ENCODE assay signal across 14 mouse cellular contexts in the genomic region with DNA sequence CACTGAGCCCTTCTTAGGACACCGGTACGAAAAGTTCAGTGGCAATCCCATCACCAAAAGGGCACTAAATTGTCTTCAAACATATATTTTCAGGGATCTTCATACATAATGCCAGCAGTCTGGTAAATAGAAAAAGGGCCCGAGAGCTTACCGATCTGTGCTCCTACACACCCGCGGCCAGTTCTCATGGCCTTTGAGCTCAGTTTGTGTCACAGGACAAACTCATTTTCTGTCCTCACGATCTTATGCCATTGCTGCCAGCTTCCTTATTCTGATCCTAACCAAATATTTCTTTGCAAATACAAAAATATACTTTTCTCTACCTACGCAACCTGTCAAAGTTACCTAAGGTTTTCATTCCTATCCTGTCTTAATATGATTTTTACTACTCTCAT. TPM values are rescaled to one million over a fixed set of nuclear protein-coding genes. Genes with fewer than 3 reads are reported as not detected.
A peak's percentile ranks its signal among the peaks of the same experiment; 100 is the strongest.
DNase-seq lines count a peak whose midpoint lies in the region; ATAC-seq and TF ChIP-seq lines count a peak whose summit lies in the region.
"Had no signal": no experiment of that assay in that cellular context is flagged by ENCODE, and none has a peak within 500 bp of the region (broad histone marks: within the 10 kb centered on the region; RNA-seq: fewer than 3 reads in every experiment).

No protein-coding gene starts in this region.

- TF ChIP-seq POLR2A in kidney, adult 2 months (IDR thresholded peaks at IDR 0.05; ENCODE audit: low read depth, low read length), result no peak
- TF ChIP-seq POLR2A in liver, adult 2 months (IDR thresholded peaks at IDR 0.05; ENCODE audit: extremely low read depth, insufficient read depth, low read length), result no peak

- no peak overlapping the region for H3K4me2 ChIP-seq in kidney, embryonic 14.5 days (replicated peaks; ENCODE audit: low read depth, low read length)
- H3K4me2 ChIP-seq in liver, embryonic 12.5 days, result no peak overlapping the region
- H3K4me2 ChIP-seq in lung, postnatal 0 days (replicated peaks; ENCODE audit: low read depth, low read length), result peak overlapping the region; percentile 44; the same call in 1 of the 2 replicates

- no peaks in the 10 kb centered on the region for H3K36me3 ChIP-seq in kidney, adult 2 months (ENCODE audit: control insufficient read depth, insufficient read depth, low read length)
- no peaks in the 10 kb centered on the region for H3K36me3 ChIP-seq in kidney, embryonic 14.5 days (ENCODE audit: control insufficient read depth, insufficient read depth, low read length)
- H3K36me3 ChIP-seq in liver, adult 2 months (ENCODE audit: control insufficient read depth, insufficient read depth, low read length), result no peaks in the 10 kb centered on the region
- no peaks in the 10 kb centered on the region for H3K36me3 ChIP-seq in liver, embryonic 12.5 days
- H3K36me3 ChIP-seq in lung, postnatal 0 days (ENCODE audit: insufficient read depth, low read length), result no peaks in the 10 kb centered on the region
- H3K36me3 ChIP-seq: embryonic facial prominence, embryonic 12.5 days; forebrain, embryonic 10.5 days; forebrain, embryonic 15.5 days; hindbrain, embryonic 15.5 days; limb, embryonic 13.5 days; midbrain, embryonic 12.5 days had no signal

- 51% methylated on average over 8 of the region's 8 CpGs for WGBS in kidney, adult 2 months
- WGBS in kidney, embryonic 14.5 days, result 76% methylated on average over 8 of the region's 8 CpGs
- WGBS in liver, adult 2 months, result 23% methylated on average over 8 of the region's 8 CpGs
- 74% methylated on average over 8 of the region's 8 CpGs for WGBS in liver, embryonic 12.5 days (ENCODE audit: insufficient replicate concordance)
- WGBS in lung, postnatal 0 days, result 65% methylated on average over 8 of the region's 8 CpGs

- H3K79me2 ChIP-seq in liver, adult 2 months (ENCODE audit: control insufficient read depth, insufficient read depth, low read length), result no peaks in the 10 kb centered on the region

- peaks cover 7% of the 10 kb centered on the region for H3K4me1 ChIP-seq in kidney, adult 2 months (ENCODE audit: control insufficient read depth, insufficient read depth, low read length)
- H3K4me1 ChIP-seq in kidney, embryonic 14.5 days (ENCODE audit: control insufficient read depth, insufficient read depth, low read length), result no peaks in the 10 kb centered on the region; the same call in 1 of the 2 replicates
- peaks cover 3% of the 10 kb centered on the region; the same call in 1 of the 2 replicates for H3K4me1 ChIP-seq in liver, adult 2 months (ENCODE audit: control insufficient read depth, insufficient read depth, low read length)
- H3K4me1 ChIP-seq in liver, embryonic 12.5 days, result peaks cover 8% of the 10 kb centered on the region; the same call in 1 of the 2 replicates
- H3K4me1 ChIP-seq in lung, postnatal 0 days (ENCODE audit: insufficient read depth, low read depth, low read length), result no peaks in the 10 kb centered on the region; the same call in 1 of the 2 replicates

- ATAC-seq in kidney, embryonic 14.5 days (ENCODE audit: low FRiP score, low TSS enrichment), result no peak
- ATAC-seq in liver, embryonic 12.5 days, result no peak
- no peak for ATAC-seq in lung, postnatal 0 days

- peak overlapping the region; percentile 77; the same call in 1 of the 2 replicates for H3K27ac ChIP-seq in kidney, adult 2 months (ENCODE audit: insufficient read depth, low read depth, low read length)
- no peak overlapping the region; the same call in 1 of the 2 replicates for H3K27ac ChIP-seq in kidney, embryonic 14.5 days (ENCODE audit: low read depth, low read length)
- peak overlapping the region; percentile 81 for H3K27ac ChIP-seq in liver, adult 2 months (replicated peaks; ENCODE audit: insufficient read depth, low read depth, low read length)
- no peak overlapping the region for H3K27ac ChIP-seq in liver, embryonic 12.5 days
- H3K27ac ChIP-seq in lung, postnatal 0 days (ENCODE audit: low read length), result 0 out of 2 replicates have a peak overlapping the region, but pooled peaks have one; percentile 26
- H3K27ac ChIP-seq: embryonic facial prominence, embryonic 12.5 days; forebrain, embryonic 15.5 days; hindbrain, embryonic 15.5 days; limb, embryonic 13.5 days; midbrain, embryonic 12.5 days had no signal

- H3K9ac ChIP-seq in kidney, embryonic 14.5 days (ENCODE audit: low read depth, low read length), result no peak overlapping the region
- H3K9ac ChIP-seq in liver, adult 2 months (ENCODE audit: low read depth, low read length), result no peak overlapping the region
- no peak overlapping the region for H3K9ac ChIP-seq in liver, embryonic 12.5 days
- H3K9ac ChIP-seq in lung, postnatal 0 days (replicated peaks; ENCODE audit: low read depth), result no peak overlapping the region
- H3K9ac ChIP-seq: forebrain, embryonic 15.5 days; hindbrain, embryonic 15.5 days; midbrain, embryonic 12.5 days had no signal

- H3K9me3 ChIP-seq in kidney, embryonic 14.5 days (ENCODE audit: control insufficient read depth, low read length), result no peaks in the 10 kb centered on the region
- no peaks in the 10 kb centered on the region for H3K9me3 ChIP-seq in liver, embryonic 12.5 days (replicated peaks)
- no peaks in the 10 kb centered on the region for H3K9me3 ChIP-seq in lung, postnatal 0 days (ENCODE audit: low read length)
- H3K9me3 ChIP-seq: embryonic facial prominence, embryonic 12.5 days; forebrain, embryonic 10.5 days; forebrain, embryonic 15.5 days; hindbrain, embryonic 15.5 days; limb, embryonic 13.5 days; midbrain, embryonic 12.5 days had no signal

- H3K4me3 ChIP-seq in kidney, adult 2 months (ENCODE audit: insufficient read depth, low read depth, low read length), result no peak overlapping the region
- no peak overlapping the region for H3K4me3 ChIP-seq in kidney, embryonic 14.5 days (ENCODE audit: low read length)
- H3K4me3 ChIP-seq in liver, adult 2 months (ENCODE audit: insufficient read depth, low read depth, low read length), result peak overlapping the region; percentile 58
- H3K4me3 ChIP-seq in liver, embryonic 12.5 days, result no peak overlapping the region
- no peak overlapping the region for H3K4me3 ChIP-seq in lung, postnatal 0 days (ENCODE audit: low read depth, low read length)

- peak; percentile 8 for DNase-seq in embryo, embryonic 10.5 days (ENCODE audit: low spot score)
- no peak for DNase-seq in embryo, embryonic 10 days (ENCODE audit: low spot score)
- DNase-seq in kidney, adult 2 months, result no peak
- DNase-seq in liver, adult 2 months (ENCODE audit: extremely low read depth, low read depth, low spot score), result peak; percentile 82
- no peak for DNase-seq in lung, postnatal 0 days (ENCODE audit: low spot score)
- DNase-seq in lung, postnatal 36 days, result no peak

- no peak for TF ChIP-seq CTCF in kidney, adult 2 months (conservative IDR thresholded peaks at IDR 0.05; ENCODE audit: insufficient read depth, insufficient read length, low read depth, low read length)
- no peak for TF ChIP-seq CTCF in liver, adult 2 months (IDR thresholded peaks at IDR 0.05; ENCODE audit: low read depth, low read length)
- no peak for TF ChIP-seq CTCF in lung, postnatal 0 days (IDR thresholded peaks at IDR 0.05)

- no peak for TF ChIP-seq EP300 in lung, postnatal 0 days (IDR thresholded peaks at IDR 0.05)

- H3K27me3 ChIP-seq in kidney, adult 2 months (replicated peaks; ENCODE audit: control insufficient read depth, insufficient read depth, low read length), result no peaks in the 10 kb centered on the region
- peaks cover 3% of the 10 kb centered on the region; the same call in 1 of the 2 replicates for H3K27me3 ChIP-seq in kidney, embryonic 14.5 days (ENCODE audit: control insufficient read depth, insufficient read depth, low read length)
- no peaks in the 10 kb centered on the region for H3K27me3 ChIP-seq in liver, adult 2 months (ENCODE audit: control insufficient read depth, insufficient read depth, low read length)
- H3K27me3 ChIP-seq in liver, embryonic 12.5 days (replicated peaks), result peaks cover 21% of the 10 kb centered on the region
- H3K27me3 ChIP-seq in lung, postnatal 0 days (replicated peaks; ENCODE audit: insufficient read depth, low read length), result no peaks in the 10 kb centered on the region
- H3K27me3 ChIP-seq: embryonic facial prominence, embryonic 12.5 days; forebrain, embryonic 15.5 days; hindbrain, embryonic 15.5 days; limb, embryonic 13.5 days; midbrain, embryonic 12.5 days had no signal

RNA-seq across cellular contexts. Expression of gene Galm, which starts 30.6 kb away (rescaled TPM):
- polyA plus RNA-seq in kidney, adult 2 months (2012; rRNA removed), result 115 and 124 TPM in 2 replicates
- polyA plus RNA-seq in kidney, embryonic 14.5 days (2014; fragmentation: Nextera tagmentation; extraction: Ambion mirVana), result 14.1 and 16.4 TPM in 2 replicates
- 68.6 and 70.5 TPM in 2 replicates for total RNA-seq in liver, adult 2 months (2014; rRNA removed)
- 81.2 and 98.5 TPM in 2 replicates for polyA plus RNA-seq in liver, adult 2 months (2012; rRNA removed)
- polyA plus RNA-seq in liver, embryonic 12.5 days (2016; fragmentation: Nextera tagmentation; extraction: Ambion mirVana), result 14.6 and 15.2 TPM in 2 replicates
- polyA plus RNA-seq in lung, postnatal 0 days (2015; fragmentation: Nextera tagmentation; extraction: Ambion mirVana), result 7.5 and 8.6 TPM in 2 replicates

RNA-seq across cellular contexts. Expression of gene Hnrnpll, which starts 34.6 kb away (rescaled TPM):
- polyA plus RNA-seq in kidney, adult 2 months (2012; rRNA removed), result 11.7 and 13.1 TPM in 2 replicates
- 75.2 and 90.1 TPM in 2 replicates for polyA plus RNA-seq in kidney, embryonic 14.5 days (2014; fragmentation: Nextera tagmentation; extraction: Ambion mirVana)
- 26.1 and 27.2 TPM in 2 replicates for total RNA-seq in liver, adult 2 months (2014; rRNA removed)
- 7.7 and 7.9 TPM in 2 replicates for polyA plus RNA-seq in liver, adult 2 months (2012; rRNA removed)
- polyA plus RNA-seq in liver, embryonic 12.5 days (2016; fragmentation: Nextera tagmentation; extraction: Ambion mirVana), result 50.2 and 52.5 TPM in 2 replicates
- 30.2 and 31.2 TPM in 2 replicates for polyA plus RNA-seq in lung, postnatal 0 days (2015; fragmentation: Nextera tagmentation; extraction: Ambion mirVana)

Comparison
In these comparisons a context has a peak if more than half of its experiments do, and no peak if none do; other contexts are left out.
1. DNase-seq: peak in embryo, embryonic 10.5 days (single experiment) and liver, adult 2 months (single experiment); none in embryo, embryonic 10 days (single experiment), kidney, adult 2 months (single experiment), lung, postnatal 0 days (single experiment) and lung, postnatal 36 days (single experiment).
2. H3K27ac ChIP-seq: peak in kidney, adult 2 months (single experiment), liver, adult 2 months (single experiment) and lung, postnatal 0 days (single experiment); none in kidney, embryonic 14.5 days (single experiment) and liver, embryonic 12.5 days (single experiment).